ENCODE assay signal across 8 mouse cellular contexts in the genomic region with DNA sequence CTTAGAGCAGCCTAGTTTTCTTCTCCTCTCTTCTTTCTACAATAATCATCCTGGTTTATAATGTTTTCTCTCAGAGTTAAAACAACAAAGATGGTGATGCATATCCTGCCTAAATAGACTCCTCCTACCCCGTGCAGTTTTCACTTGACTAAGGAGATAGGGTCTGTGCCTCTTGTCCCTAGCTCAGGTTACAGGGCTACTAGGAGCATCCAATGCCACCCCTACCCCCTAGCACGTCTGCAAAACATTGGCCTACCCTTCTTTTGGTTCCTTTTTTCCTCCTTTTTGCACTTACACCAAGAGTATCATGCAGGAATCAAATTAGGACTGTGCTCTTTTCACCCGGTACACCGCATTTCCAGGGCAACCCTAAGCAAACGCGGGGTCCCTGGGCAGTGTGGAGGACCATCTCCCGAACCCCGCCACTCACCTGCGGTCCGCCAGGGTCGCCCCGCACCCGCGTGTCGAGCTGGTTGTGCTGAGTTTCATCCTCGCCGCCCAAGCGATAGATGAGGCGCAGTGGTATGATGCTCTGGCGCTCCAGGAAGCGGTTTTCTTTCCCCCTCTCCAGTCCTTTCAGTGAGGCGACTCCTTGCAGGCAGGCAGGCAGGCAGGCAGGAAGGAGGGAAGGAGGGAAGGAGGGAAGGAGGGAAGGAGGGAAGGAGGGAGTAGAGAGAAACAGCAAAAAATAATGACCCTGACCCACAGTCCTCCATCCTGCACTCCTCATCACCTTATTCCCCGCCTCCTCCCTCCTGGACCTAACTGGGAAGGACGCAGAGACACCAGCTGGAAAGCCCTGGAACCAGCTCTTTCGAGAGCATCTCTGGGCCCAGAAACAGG. TPM values are rescaled to one million over a fixed set of nuclear protein-coding genes. Genes with fewer than 3 reads are reported as not detected.
DNase-seq lines count a peak whose midpoint lies in the region; ATAC-seq lines count a peak whose summit lies in the region.

No protein-coding gene starts in this region.

- peak overlapping the region; percentile 66; the same call in 1 of the 2 replicates for H3K9ac ChIP-seq in kidney, embryonic 14.5 days (ENCODE audit: low read depth, low read length)
- H3K9ac ChIP-seq in neural tube, embryonic 13.5 days: peak overlapping the region; percentile 83

- 2% methylated on average over 25 of the region's 25 CpGs for WGBS in kidney, embryonic 14.5 days
- WGBS in neural tube, embryonic 13.5 days: 1% methylated on average over 25 of the region's 25 CpGs

- H3K27ac ChIP-seq in kidney, embryonic 14.5 days (ENCODE audit: low read depth, low read length): no peak overlapping the region
- peak overlapping the region; percentile 90 for H3K27ac ChIP-seq in neural tube, embryonic 13.5 days (replicated peaks)

- H3K4me2 ChIP-seq in kidney, embryonic 14.5 days (replicated peaks; ENCODE audit: low read depth, low read length): peak overlapping the region; percentile 78
- peak overlapping the region; percentile 76 for H3K4me2 ChIP-seq in neural tube, embryonic 13.5 days

- peak; percentile 58 for ATAC-seq in kidney, embryonic 14.5 days (ENCODE audit: low FRiP score, low TSS enrichment)
- ATAC-seq in neural tube, embryonic 13.5 days (ENCODE audit: low read depth): peak; percentile 76

- no peaks in the 10 kb centered on the region for H3K4me1 ChIP-seq in kidney, embryonic 14.5 days (ENCODE audit: control insufficient read depth, insufficient read depth, low read length)
- peaks cover 10% of the 10 kb centered on the region for H3K4me1 ChIP-seq in neural tube, embryonic 13.5 days (replicated peaks)

- DNase-seq in kidney, adult 11 months: no peak
- DNase-seq in cerebellum, adult 8-10 months: peak; percentile 57
- DNase-seq in frontal cortex, postnatal 10 days (ENCODE audit: low spot score in 2 of 2): peak; percentile 39 to 44
- peak; percentile 45 to 57 for DNase-seq in left cerebral cortex, postnatal 10 days (ENCODE audit: extremely low spot score in 1 of 2, low spot score in 2 of 2)
- no peak for DNase-seq in urinary bladder, postnatal 36 days (ENCODE audit: low spot score in 2 of 2)
- DNase-seq in spleen, adult 12 weeks (ENCODE audit: low spot score): no peak

- no peaks in the 10 kb centered on the region for H3K9me3 ChIP-seq in kidney, embryonic 14.5 days (ENCODE audit: control insufficient read depth, low read length)
- H3K9me3 ChIP-seq in neural tube, embryonic 13.5 days: no peaks in the 10 kb centered on the region

- intact Hi-C loops in left cerebral cortex, postnatal 10 days (cut with DNase I): loop anchor here (5.0 kb wide), 1 partner anchor 200 kb away; no protein-coding TSS in a partner anchor

- peak overlapping the region; percentile 71 for H3K4me3 ChIP-seq in kidney, embryonic 14.5 days (ENCODE audit: low read length)
- H3K4me3 ChIP-seq in neural tube, embryonic 13.5 days: peak overlapping the region; percentile 71

- H3K36me3 ChIP-seq in kidney, embryonic 14.5 days (ENCODE audit: control insufficient read depth, insufficient read depth, low read length): no peaks in the 10 kb centered on the region
- H3K36me3 ChIP-seq in neural tube, embryonic 13.5 days: 0 out of 2 replicates have a peak, but pooled peaks cover 5% of the 10 kb centered on the region

- no peaks in the 10 kb centered on the region for H3K27me3 ChIP-seq in kidney, embryonic 14.5 days (ENCODE audit: control insufficient read depth, insufficient read depth, low read length)
- H3K27me3 ChIP-seq in neural tube, embryonic 13.5 days: no peaks in the 10 kb centered on the region

RNA-seq across cellular contexts. Expression of a gene that starts 1.0 kb away (rescaled TPM):
- polyA plus RNA-seq in kidney, embryonic 14.5 days (2014; fragmentation: Nextera tagmentation; extraction: Ambion mirVana): 7.6 and 10.2 TPM in 2 replicates
- total RNA-seq in left cerebral cortex, postnatal 10 days (2021): 100 to 1,000 TPM; 207 to 208 TPM
- polyA plus RNA-seq in neural tube, embryonic 13.5 days (2015; fragmentation: Nextera tagmentation; extraction: Ambion mirVana): 31.7 and 32.5 TPM in 2 replicates

RNA-seq across cellular contexts. Expression of a gene that starts 55.5 kb away (rescaled TPM):
- polyA plus RNA-seq in kidney, embryonic 14.5 days (2014; fragmentation: Nextera tagmentation; extraction: Ambion mirVana): 55.5 and 64.7 TPM in 2 replicates
- total RNA-seq in left cerebral cortex, postnatal 10 days (2021): 1 to 10 TPM; 4.2 to 4.7 TPM
- 13.7 and 16.2 TPM in 2 replicates for polyA plus RNA-seq in neural tube, embryonic 13.5 days (2015; fragmentation: Nextera tagmentation; extraction: Ambion mirVana)

RNA-seq across cellular contexts. Expression of a gene that starts 55.7 kb away (rescaled TPM):
- 12.4 and 12.6 TPM in 2 replicates for polyA plus RNA-seq in kidney, embryonic 14.5 days (2014; fragmentation: Nextera tagmentation; extraction: Ambion mirVana)
- 10 to 100 TPM; 12.0 to 12.2 TPM for total RNA-seq in left cerebral cortex, postnatal 10 days (2021)
- 7.6 and 8.1 TPM in 2 replicates for polyA plus RNA-seq in neural tube, embryonic 13.5 days (2015; fragmentation: Nextera tagmentation; extraction: Ambion mirVana)

Comparison
In these comparisons a context has a peak if more than half of its experiments do, and no peak if none do; other contexts are left out.
1. DNase-seq: peak in cerebellum, adult 8-10 months (single experiment), frontal cortex, postnatal 10 days (2 of 2) and left cerebral cortex, postnatal 10 days (2 of 2); none in kidney, adult 11 months (single experiment), urinary bladder, postnatal 36 days (0 of 2) and spleen, adult 12 weeks (single experiment).